Mouse (Mus musculus) myocyte (in vitro differentiated cells): Measurements from ENCODE around the gene 6430548M08Rik. TPM values are rescaled to one million over a fixed set of nuclear protein-coding genes. Genes with fewer than 3 reads are reported as not detected.

Experiments
- H3K27me3 ChIP-seq: one replicate; pipeline ENCODE4 v1.6.1; 2011; ENCODE audit not compliant: control insufficient read depth, insufficient read depth, insufficient read length
- H3K36me3 ChIP-seq: one replicate; pipeline ENCODE4 v1.6.1; 2011; ENCODE audit not compliant: control insufficient read depth, insufficient read depth
- H3K4me2 ChIP-seq: one replicate; pipeline ENCODE4 v1.6.1; 2011; ENCODE audit warnings: low read depth, control low read depth
- H3K4me3 ChIP-seq: one replicate; pipeline ENCODE4 v1.5.1; 2011; ENCODE audit warnings: mild to moderate bottlenecking, control low read depth, moderate library complexity
- H3K79me2 ChIP-seq: one replicate; pipeline ENCODE4 v1.6.1; 2011; ENCODE audit not compliant: control insufficient read depth, insufficient read depth
- H3ac ChIP-seq: one replicate; pipeline ENCODE4 v1.6.1; 2011; ENCODE audit not compliant: control insufficient read depth, insufficient read length
- CEBPB ChIP-seq: IDR thresholded peaks from 2 replicates; pipeline ENCODE4 v1.6.1; 2011; ENCODE audit warnings: mild to moderate bottlenecking, moderate library complexity; ENCODE audit not compliant: poor library complexity, insufficient read depth, severe bottlenecking
- E2F4 ChIP-seq: IDR thresholded peaks from one replicate; pipeline ENCODE4 v1.6.1; 2011; ENCODE audit warnings: mild to moderate bottlenecking, control low read depth, moderate library complexity; ENCODE audit not compliant: insufficient read depth
- MAX ChIP-seq: IDR thresholded peaks from one replicate; pipeline ENCODE4 v1.6.1; 2011; ENCODE audit warnings: low read depth, mild to moderate bottlenecking, control low read depth
- MYOD1 ChIP-seq, 3 experiments: IDR thresholded peaks; one replicate each; pipeline ENCODE4 v1.6.1; 2011; ENCODE audit warnings: control low read depth in 2 of 3, low read depth in 2 of 3, mild to moderate bottlenecking in 2 of 3, moderate library complexity in 1 of 3; ENCODE audit not compliant: insufficient read length in 2 of 3, control insufficient read depth in 1 of 3
- MYOG ChIP-seq, 3 experiments: IDR thresholded peaks; one replicate each; pipeline ENCODE4 v1.6.1; 2011; ENCODE audit warnings: control low read depth in 2 of 3, low read depth in 2 of 3, mild to moderate bottlenecking in 2 of 3; ENCODE audit not compliant: insufficient read length in 2 of 3, control insufficient read depth in 1 of 3, insufficient read depth in 1 of 3
- POLR2A ChIP-seq: IDR thresholded peaks from one replicate; pipeline ENCODE4 v1.6.1; 2011; ENCODE audit warnings: low read depth, mild to moderate bottlenecking, control low read depth, moderate library complexity; ENCODE audit not compliant: insufficient read length
- POLR2AphosphoS2 ChIP-seq: IDR thresholded peaks from one replicate; pipeline ENCODE4 v1.6.1; 2011; ENCODE audit warnings: low read depth, control low read depth; ENCODE audit not compliant: insufficient read length
- REST ChIP-seq: IDR thresholded peaks from one replicate; pipeline ENCODE4 v1.6.1; 2011; ENCODE audit warnings: mild to moderate bottlenecking, control low read depth, moderate library complexity; ENCODE audit not compliant: insufficient read depth, insufficient read length
- SRF ChIP-seq: IDR thresholded peaks from one replicate; pipeline ENCODE4 v1.6.1; 2011; ENCODE audit warnings: low read depth; ENCODE audit not compliant: control insufficient read depth, insufficient read length
- TCF12 ChIP-seq: IDR thresholded peaks from one replicate; pipeline ENCODE4 v1.6.1; 2011; ENCODE audit warnings: mild to moderate bottlenecking, control low read depth; ENCODE audit not compliant: poor library complexity, insufficient read depth, severe bottlenecking
- TCF3 ChIP-seq: IDR thresholded peaks from one replicate; pipeline ENCODE4 v1.6.1; 2011; ENCODE audit warnings: low read depth, control low read depth; ENCODE audit not compliant: insufficient read length
- USF1 ChIP-seq: IDR thresholded peaks from one replicate; pipeline ENCODE4 v1.6.1; 2011; ENCODE audit warnings: low read depth, mild to moderate bottlenecking, control low read depth, moderate library complexity
- polyA plus RNA-seq: library from polyadenylated mRNA; unstranded; fragments of >200 nt; fragmentation: generic; extraction: Trizol; gene quantifications from one replicate; pipeline ENCODE4 v1.2.1, GENCODE M21; 2012; ENCODE audit warnings: missing spikeins

Gene 6430548M08Rik
- polyA plus RNA-seq, 1 experiment: 9.4 TPM

GRCm38 (mm10) chr8:120135687-120136086 lies 21.7 kb downstream of the 6430548M08Rik start:
- TF ChIP-seq USF1 (peak; percentile 86), TCF3 (no peak)

GRCm38 (mm10) chr8:120136618-120137017 lies 22.7 kb downstream of the 6430548M08Rik start:
- Histone ChIP-seq H3K79me2 (no peaks in the 10 kb centered on the region), H3K36me3 (no peaks in the 10 kb centered on the region), H3K4me3 (no peak overlapping the region), H3K4me2 (no peak overlapping the region), H3K27me3 (no peaks in the 10 kb centered on the region), H3ac (no peak overlapping the region)
- TF ChIP-seq SRF (no peak), USF1 (no peak)

More at GRCm38 (mm10) chr8:120135687-120136086, 21.7 kb downstream of the 6430548M08Rik start:
- Histone ChIP-seq H3K4me3 (no peak overlapping the region), H3K79me2 (no peaks in the 10 kb centered on the region), H3K27me3 (no peaks in the 10 kb centered on the region), H3K4me2 (no peak overlapping the region), H3K36me3 (no peaks in the 10 kb centered on the region), H3ac (no peak overlapping the region)

- H3K36me3 ChIP-seq: no peaks in the 10 kb centered on the region
- TF ChIP-seq CEBPB: no peak
- TF ChIP-seq MYOD1 (IDR thresholded peaks at IDR 0.05; ENCODE audit: control insufficient read depth in 1 of 3, insufficient read length in 2 of 3, low read depth in 2 of 3): no peak
- no peak for TF ChIP-seq TCF12
- TF ChIP-seq REST: no peak
- TF ChIP-seq MYOG (IDR thresholded peaks at IDR 0.05; ENCODE audit: control insufficient read depth in 1 of 3, insufficient read depth in 1 of 3, insufficient read length in 2 of 3, low read depth in 2 of 3): no peak
- H3K27me3 ChIP-seq: no peaks in the 10 kb centered on the region
- H3K4me2 ChIP-seq: no peak overlapping the region
- H3K79me2 ChIP-seq: no peaks in the 10 kb centered on the region
- no peak overlapping the region for H3K4me3 ChIP-seq
- H3ac ChIP-seq: no peak overlapping the region
These were observed 25.0 kb downstream of the 6430548M08Rik start for GRCm38 (mm10) chr8:120138958-120139357.

GRCm38 (mm10) chr8:120140769-120141168 lies 26.8 kb downstream of the 6430548M08Rik start:
- H3ac ChIP-seq: no peak overlapping the region
- TF ChIP-seq REST: no peak
- TF ChIP-seq MAX: no peak
- TF ChIP-seq CEBPB: no peak
- TF ChIP-seq MYOD1 (IDR thresholded peaks at IDR 0.05; ENCODE audit: control insufficient read depth in 1 of 3, insufficient read length in 2 of 3, low read depth in 2 of 3): no peak
- TF ChIP-seq E2F4: no peak
- TF ChIP-seq TCF12: no peak
- no peak for TF ChIP-seq POLR2AphosphoS2
- TF ChIP-seq TCF3: no peak
- no peak for TF ChIP-seq POLR2A
- TF ChIP-seq USF1: no peak
- no peak for TF ChIP-seq MYOG (IDR thresholded peaks at IDR 0.05; ENCODE audit: control insufficient read depth in 1 of 3, insufficient read depth in 1 of 3, insufficient read length in 2 of 3, low read depth in 2 of 3)
- H3K4me3 ChIP-seq: no peak overlapping the region
- no peaks in the 10 kb centered on the region for H3K27me3 ChIP-seq
- no peaks in the 10 kb centered on the region for H3K79me2 ChIP-seq
- no peak overlapping the region for H3K4me2 ChIP-seq
- no peaks in the 10 kb centered on the region for H3K36me3 ChIP-seq

- TF ChIP-seq TCF12 (peak; percentile 19), SRF (no peak), REST (no peak), MYOG (IDR thresholded peaks at IDR 0.05; ENCODE audit: control insufficient read depth in 1 of 3, insufficient read depth in 1 of 3, insufficient read length in 2 of 3, low read depth in 2 of 3) (peak in 2 of 3 experiments; percentile 66 to 78), MYOD1 (IDR thresholded peaks at IDR 0.05; ENCODE audit: control insufficient read depth in 1 of 3, insufficient read length in 2 of 3, low read depth in 2 of 3) (peak in 2 of 3 experiments; percentile 69 to 73), TCF3 (no peak)
- H3K36me3 ChIP-seq: no peaks in the 10 kb centered on the region
- H3K4me2 ChIP-seq: peak overlapping the region; percentile 46
- H3ac ChIP-seq: no peak overlapping the region
- no peaks in the 10 kb centered on the region for H3K79me2 ChIP-seq
- H3K4me3 ChIP-seq: no peak overlapping the region
- no peaks in the 10 kb centered on the region for H3K27me3 ChIP-seq
These were observed 30.1 kb downstream of the 6430548M08Rik start for GRCm38 (mm10) chr8:120143911-120144651.
